Mouse (Mus musculus): ENCODE data around the gene Fcho2. TPM values are rescaled to one million over a fixed set of nuclear protein-coding genes. Genes with fewer than 3 reads are reported as not detected.

Fcho2 gene
- total RNA-seq, 2 experiments from 2014 or later: 35.3 to 41.0 TPM

- no peak for DNase-seq (ENCODE audit: low spot score in 2 of 2)
- intact Hi-C loops (cut with DNase I): loop anchor here (5.0 to 10.0 kb wide), 2 partner anchors 91 to 132 kb away; partner anchors contain the start of gene Fcho2
These were observed 88.8 kb downstream of the Fcho2 start for GRCm38 (mm10) chr13:98726494-98726893.

DNA sequence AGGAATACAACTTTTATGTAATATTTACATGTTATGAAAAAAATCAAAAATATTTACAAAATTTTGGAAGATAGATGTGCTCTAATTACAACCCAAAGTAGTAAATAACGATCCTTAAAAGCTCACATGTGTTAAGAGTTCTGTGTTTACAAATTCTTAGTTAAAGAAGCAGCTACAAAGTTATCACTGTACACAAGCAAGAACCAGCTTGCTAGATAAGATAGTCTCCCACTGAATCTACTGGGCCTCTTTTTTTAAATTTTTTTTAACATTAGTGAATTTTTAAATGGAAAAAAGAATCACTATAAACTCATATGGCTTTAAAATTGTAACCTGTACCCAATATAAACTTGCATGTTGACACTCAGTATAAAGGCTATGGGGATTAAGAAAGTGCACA is 91.8 kb downstream of the Fcho2 start:
- intact Hi-C loops (cut with DNase I): loop anchor here (10.0 kb wide), 1 partner anchor 129 kb away; no protein-coding TSS in a partner anchor
- DNase-seq (ENCODE audit: low spot score in 2 of 2): no peak

- intact Hi-C loops (cut with DNase I): loop anchor here (10.0 kb wide), 1 partner anchor 127 kb away; no protein-coding TSS in a partner anchor
- no peak for DNase-seq (ENCODE audit: low spot score in 2 of 2)
These were observed 93.0 kb downstream of the Fcho2 start for GRCm38 (mm10) chr13:98722296-98722695.

DNA sequence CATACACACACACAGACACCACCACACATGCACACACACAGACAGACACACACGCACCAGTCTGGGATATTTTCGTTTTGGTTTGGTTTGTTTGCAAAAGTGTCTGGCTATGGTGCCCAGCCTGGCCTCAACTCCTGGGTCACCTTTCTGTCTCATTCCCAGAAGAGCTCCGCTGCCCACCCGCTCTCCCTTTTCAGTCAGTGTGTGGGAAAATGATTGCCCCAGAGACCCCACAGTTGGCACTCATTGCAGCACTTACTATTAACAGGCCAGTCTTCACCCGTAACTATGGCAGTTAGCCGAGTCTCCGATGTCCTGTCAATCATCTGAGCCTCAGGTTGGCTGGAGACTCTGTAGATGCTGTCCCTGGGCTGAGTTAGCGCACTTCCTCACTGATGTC is 99.1 kb downstream of the Fcho2 start:
- intact Hi-C loops (cut with DNase I): no loop called here
- DNase-seq (ENCODE audit: low spot score in 2 of 2): no peak

DNA sequence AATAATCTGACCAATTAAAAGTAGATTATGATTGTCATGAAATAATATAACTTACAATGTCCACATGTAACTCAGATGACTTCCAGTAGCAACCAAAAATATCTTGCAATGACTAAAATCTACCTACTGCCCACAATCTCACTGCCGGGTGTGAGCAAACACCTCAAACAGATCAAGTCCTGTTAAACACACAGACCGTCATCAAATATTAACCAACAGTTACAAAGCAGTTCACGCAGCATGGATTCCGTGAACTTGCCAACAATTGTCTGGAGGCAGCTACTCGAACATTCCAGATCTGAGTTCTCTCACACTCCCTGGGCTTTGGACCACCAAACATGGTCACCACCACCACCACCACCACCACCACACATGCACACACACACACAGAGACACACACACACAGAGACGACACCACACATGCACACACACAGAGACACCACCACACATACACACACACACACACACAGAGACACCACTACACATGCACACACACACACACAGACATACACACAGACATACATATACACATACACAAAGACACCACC is 99.7 kb downstream of the Fcho2 start:
- DNase-seq (ENCODE audit: low spot score in 2 of 2): no peak
- intact Hi-C loops (cut with DNase I): no loop called here

DNA sequence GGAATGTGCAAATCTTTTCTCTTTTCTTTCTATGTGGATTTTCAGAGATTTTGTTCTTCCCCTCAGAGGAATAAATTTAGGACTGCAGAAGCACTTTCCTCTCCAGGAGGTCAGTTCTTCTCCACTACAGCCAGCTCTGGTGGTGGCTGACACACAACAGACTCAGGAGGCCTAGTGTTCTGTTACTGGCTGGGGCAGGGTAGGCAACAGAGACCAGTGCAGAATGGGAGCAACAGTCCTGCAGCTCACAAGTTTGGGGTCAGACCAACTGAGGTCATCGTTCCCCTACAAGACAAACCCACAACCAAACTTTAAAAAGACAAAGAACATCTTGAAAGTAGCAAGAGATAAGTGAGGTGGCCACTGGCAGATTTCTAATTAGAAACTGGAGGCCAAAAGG is 104.6 kb downstream of the Fcho2 start:
- intact Hi-C loops (cut with DNase I): no loop called here
- no peak for DNase-seq (ENCODE audit: low spot score in 2 of 2)

DNA sequence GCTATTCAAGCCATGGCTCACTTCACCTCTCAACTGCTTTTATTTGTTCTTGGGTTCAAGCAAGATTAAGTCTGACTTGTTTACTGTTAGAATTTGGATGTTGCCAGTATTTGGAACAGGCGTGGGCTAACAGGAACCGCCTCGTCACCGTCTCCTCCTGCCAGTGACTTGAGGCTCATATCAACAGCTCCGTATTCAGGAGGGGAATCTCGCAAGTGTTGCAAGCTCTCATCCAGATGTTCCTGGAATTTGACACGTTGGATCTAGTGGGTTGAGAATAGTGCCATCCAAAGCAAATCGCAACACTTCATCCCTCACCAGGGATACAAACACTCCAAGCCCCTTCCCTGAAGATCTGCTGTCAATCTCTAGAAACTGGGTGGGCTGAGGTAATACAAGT is 105.0 kb downstream of the Fcho2 start:
- intact Hi-C loops (cut with DNase I): no loop called here

GRCm38 (mm10) chr13:98705501-98705900 is 109.7 kb downstream of the Fcho2 start:
- no peak for DNase-seq (ENCODE audit: low spot score in 2 of 2)
- intact Hi-C loops (cut with DNase I): no loop called here

More for the DNA sequence above, 105.0 kb downstream of the Fcho2 start:
- no peak for DNase-seq (ENCODE audit: low spot score in 2 of 2)

DNA sequence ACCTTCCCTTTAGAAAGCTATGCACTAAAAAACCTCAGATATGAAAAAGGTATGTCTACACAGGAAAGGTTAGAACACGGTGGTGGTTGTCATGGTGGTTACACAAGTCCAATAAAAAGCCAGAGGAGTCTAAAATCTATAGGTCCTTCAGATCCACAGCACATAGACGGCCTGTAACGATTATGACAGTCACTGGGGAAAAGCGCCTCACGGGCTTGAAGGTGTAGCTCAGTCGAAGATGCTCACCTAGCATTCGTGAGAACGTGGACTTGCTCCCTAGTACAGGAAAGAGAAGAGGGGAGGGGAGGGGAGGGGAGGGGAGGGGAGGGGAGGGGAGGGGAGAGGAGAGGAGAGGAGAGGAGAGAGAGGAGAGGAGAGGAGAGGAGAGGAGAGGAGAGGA is 111.5 kb downstream of the Fcho2 start:
- intact Hi-C loops (cut with DNase I): no loop called here
- no peak for DNase-seq (ENCODE audit: low spot score in 2 of 2)

DNA sequence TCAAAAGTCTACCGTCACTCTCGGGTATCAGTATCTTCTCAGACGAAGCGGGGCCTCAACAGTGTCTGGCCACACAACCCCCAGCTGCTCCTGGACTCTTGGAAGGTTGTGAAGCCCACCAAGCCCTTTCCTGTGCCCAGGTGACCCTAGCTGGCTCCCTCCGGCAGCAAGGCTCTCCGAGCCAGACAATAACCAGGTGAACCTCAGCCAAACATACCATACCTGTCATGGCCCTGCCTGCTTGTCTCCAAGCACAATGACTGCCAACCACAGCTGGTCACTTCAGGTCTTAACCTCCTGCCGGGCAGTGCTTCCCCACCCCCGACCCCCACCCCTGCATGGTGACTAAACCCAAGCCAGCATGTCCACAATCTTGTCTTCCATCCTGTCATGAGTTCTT is 112.9 kb downstream of the Fcho2 start:
- intact Hi-C loops (cut with DNase I): no loop called here
- DNase-seq (ENCODE audit: low spot score in 2 of 2): no peak

- intact Hi-C loops (cut with DNase I): no loop called here
- DNase-seq (ENCODE audit: low spot score in 2 of 2): no peak
These were observed 114.0 kb downstream of the Fcho2 start for GRCm38 (mm10) chr13:98701309-98701675.

DNA sequence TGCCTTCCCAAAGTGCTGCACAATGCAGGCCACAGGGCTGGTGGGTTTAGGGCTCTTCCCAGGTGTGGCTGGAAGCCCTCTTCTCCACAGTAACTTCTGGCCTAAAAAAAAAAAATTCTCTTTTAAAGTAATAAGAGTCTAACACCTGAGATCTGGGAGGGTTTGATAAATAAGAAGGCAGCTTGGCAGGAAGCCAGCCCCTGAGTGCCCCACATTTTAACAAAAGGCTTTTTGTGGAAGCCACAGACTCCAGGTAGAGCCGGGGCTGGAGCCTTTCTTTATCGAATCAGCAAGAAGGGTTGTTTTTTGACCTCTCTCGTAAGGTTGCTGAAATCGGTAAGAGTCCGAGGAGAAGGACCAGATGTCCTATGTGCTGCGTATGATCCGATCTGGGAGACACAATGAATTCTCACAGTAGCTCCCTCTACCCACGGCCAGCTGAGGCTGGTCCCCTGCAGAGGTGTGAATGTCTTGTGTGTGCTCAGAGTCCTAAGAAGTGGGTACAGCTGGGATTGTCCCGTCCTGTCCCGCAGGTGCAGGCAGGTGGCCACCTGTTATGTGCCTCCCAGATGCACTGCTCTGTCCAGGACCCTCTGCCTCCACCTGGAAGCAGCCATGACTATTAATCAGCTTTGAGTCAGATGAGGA is 114.5 kb downstream of the Fcho2 start:
- no peak for DNase-seq (ENCODE audit: low spot score in 2 of 2)
- intact Hi-C loops (cut with DNase I): no loop called here

GRCm38 (mm10) chr13:98699982-98700540 is 115.2 kb downstream of the Fcho2 start:
- intact Hi-C loops (cut with DNase I): no loop called here
- DNase-seq (ENCODE audit: low spot score in 2 of 2): no peak

DNA sequence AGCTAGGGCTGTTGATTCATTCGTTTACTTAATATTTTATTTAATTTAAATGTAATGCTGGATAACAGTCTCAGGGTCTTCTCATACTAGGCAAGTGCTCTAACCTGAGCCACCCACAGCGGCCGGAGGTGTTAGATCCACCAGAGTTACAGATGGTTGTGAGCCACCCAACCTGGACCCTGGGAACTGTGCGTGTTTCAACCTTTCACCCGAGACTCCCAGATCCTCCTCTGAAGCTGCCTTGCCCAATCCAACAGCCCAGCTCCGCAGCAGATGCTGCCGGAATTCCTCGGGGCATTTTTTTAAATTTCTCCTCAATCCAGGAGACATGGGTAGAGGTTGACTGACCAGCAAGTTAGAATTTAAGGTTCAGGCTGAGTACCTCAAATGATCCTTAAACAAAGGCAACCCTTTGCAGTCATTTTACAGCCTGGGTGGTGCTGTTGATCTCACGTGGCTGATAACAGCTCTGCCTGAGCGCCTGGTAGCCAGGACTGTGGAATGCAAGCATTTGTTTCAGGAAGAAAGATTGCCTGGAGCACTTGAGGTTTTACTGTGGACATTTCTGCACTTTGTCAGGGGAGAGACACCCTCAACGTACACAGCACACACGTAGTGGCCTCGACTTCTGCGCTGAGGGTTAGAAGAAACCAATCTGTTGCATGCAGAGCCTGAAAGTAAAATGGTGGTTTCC is 116.1 kb downstream of the Fcho2 start:
- no peak for DNase-seq (ENCODE audit: low spot score in 2 of 2)
- intact Hi-C loops (cut with DNase I): no loop called here

DNA sequence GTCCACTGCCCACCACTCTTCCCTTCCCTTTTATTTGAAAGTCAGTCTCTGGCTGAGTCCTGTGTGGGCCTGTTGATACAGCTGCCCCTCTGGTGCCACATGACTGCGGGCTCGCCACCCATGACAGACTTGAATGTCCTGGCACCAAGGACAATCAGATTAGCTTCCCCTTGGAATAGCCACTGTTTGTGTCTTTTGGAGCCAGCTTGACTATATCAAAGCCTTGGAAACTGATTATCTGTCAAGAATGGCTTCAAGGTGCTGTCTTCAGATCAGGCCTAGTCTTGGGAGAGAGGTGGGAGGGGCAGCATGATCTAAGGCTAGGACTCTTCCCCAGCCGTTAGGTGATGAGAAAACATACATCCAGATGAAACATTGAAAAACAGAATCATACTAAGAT is 118.5 kb downstream of the Fcho2 start:
- intact Hi-C loops (cut with DNase I): no loop called here
- no peak for DNase-seq (ENCODE audit: low spot score in 2 of 2)

DNA sequence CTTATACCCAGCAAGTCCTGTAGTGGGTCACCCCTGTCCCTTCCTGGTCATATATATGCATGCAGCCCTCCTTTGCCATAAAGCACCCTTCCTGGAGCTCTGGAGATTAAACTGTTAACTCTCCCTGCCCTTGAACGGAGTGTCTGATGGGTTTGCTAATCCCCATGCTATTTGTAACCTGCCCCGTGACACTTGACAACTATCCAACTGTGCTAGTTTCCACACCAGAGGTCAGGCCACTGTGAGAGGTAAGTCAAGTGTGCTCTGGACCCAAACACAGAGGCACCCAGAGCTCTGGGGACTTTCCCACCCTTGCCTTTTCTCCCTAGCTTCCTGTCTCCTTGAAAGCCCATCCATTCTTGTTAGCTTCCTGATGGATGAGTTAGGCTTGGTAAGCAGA is 119.7 kb downstream of the Fcho2 start:
- intact Hi-C loops (cut with DNase I): no loop called here
- no peak for DNase-seq (ENCODE audit: low spot score in 2 of 2)

DNA sequence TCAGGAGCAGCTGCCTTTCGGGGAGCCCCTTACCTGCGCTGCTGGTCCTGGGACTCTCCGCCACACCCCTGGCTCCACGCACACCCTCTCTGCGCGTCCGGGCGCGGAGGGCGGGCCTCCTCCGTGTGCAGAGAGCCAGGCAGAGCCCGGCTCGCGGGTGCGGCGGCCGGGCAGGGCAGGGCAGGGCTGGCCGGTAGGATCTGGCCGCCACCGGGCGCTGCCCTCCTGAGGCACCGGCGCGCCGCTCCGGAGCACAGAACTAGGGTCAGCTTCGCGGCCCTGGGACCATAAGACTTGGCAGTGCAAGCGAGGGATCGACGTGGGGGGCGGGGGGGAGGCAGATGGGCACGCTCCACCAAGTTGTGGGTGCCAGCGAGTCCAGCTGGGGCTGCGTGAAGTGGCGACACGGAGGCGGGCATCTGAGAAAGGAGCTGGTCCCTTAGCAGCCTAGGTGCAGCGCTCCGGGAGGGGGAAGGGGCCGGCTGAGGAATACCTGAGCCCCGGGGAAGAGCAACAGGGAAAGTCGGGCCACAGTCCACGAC is 120.4 kb downstream of the Fcho2 start, which contains the start of gene Tmem171:
Tmem171 (minus strand) TSS at position 62 of the 542 bp plus-strand sequence.
- DNase-seq (ENCODE audit: low spot score in 2 of 2): peak in 1 of 2 experiments; percentile 13
- intact Hi-C loops (cut with DNase I): no loop called here

GRCm38 (mm10) chr13:98693316-98693715 is 121.9 kb downstream of the Fcho2 start:
- DNase-seq (ENCODE audit: low spot score in 2 of 2): no peak
- intact Hi-C loops (cut with DNase I): no loop called here

GRCm38 (mm10) chr13:98691956-98692515 is 123.2 kb downstream of the Fcho2 start:
- intact Hi-C loops (cut with DNase I): no loop called here
- DNase-seq (ENCODE audit: low spot score in 2 of 2): no peak

DNA sequence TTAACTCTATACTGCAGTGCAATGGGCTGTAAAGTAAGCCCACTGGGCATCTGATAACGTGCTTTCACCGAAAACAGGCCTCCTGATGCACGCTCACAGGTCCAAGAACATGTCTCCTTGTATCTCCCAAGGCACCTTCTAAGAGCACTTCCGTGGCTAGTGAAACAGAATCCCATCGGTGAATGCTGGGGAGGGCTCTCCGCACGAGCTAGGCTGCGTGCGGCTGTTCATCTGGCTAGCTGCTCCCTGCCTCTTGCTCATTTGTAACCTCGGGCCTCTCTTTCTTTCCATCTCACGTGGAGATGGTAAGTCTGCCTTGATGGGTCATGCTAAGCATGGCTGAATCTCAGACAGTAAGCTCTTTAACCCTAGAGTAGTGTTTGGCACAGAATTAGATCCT is 124.4 kb downstream of the Fcho2 start:
- no peak for DNase-seq (ENCODE audit: low spot score in 2 of 2)
- intact Hi-C loops (cut with DNase I): no loop called here

Measured in left cerebral cortex, postnatal 36 days (tissue).